Mouse (Mus musculus): ENCODE data around the gene Kpna7. TPM values are rescaled to one million over a fixed set of nuclear protein-coding genes. Genes with fewer than 3 reads are reported as not detected.
A peak's percentile ranks its signal among the peaks of the same experiment; 100 is the strongest.
"Not testable (repeated sequence)": the region's sequence is repeated elsewhere in the genome, so short reads cannot be mapped to it uniquely, and the experiment has no call there.

The Kpna7 gene
- polyA plus RNA-seq (2016; fragmentation: Nextera tagmentation; extraction: Ambion mirVana) = not detected in 2 replicates

DNA sequence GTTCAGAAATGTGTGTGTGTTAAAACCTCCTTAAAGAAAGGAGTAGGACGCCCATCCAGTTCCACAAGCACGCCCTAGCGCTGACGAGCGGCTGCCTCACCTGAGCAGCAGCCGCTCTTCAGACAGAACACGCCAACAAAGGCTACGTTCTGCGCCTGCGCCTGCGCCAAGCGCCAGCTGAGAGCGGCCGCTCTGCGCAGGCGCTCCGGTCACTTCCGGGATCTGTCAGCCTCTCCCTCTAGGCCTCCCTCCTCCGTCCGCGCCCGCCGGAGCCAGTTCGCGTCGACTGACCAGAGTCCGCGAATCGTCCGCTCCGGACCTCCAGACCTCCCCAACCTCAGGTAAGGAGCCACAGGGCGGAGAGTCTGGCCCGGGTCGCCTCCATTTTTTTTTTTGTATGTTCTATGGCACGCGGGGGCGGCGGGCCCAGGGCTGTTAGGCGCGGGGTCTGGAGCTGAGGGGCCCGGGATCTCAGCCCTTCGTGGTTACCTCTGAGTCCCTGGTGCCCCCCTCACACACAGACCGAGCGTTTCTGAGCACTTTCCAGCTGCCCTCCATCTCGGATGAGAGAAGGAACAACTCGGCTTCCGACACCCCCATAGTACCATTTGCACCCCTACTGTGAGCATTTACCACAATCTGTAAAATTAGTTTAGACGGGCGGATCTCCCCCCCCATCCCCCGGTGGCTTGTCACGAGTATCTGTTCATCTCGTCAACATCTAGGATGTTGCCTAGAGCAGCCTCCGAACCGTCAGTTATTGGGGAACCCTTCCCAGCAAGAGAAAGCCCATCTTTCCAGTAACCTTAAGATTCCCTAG lies at the start of gene Kpna7, which contains the start of gene Arpc1a:
TSS of gene Kpna7 (minus strand) at position 399 of the 820 bp plus-strand sequence.
TSS of gene Arpc1a (plus strand) at position 199 of the 820 bp plus-strand sequence.
- Histone ChIP-seq H3K9ac (peak within 1 kb of the TSS; percentile 90), H3K27me3 (replicated peaks) (no peaks in the 10 kb centered on the region), H3K4me3 (peak within 1 kb of the TSS; percentile 78), H3K9me3 (no peaks in the 10 kb centered on the region), H3K4me2 (replicated peaks) (peak within 1 kb of the TSS; percentile 85), H3K4me1 (peaks cover 11% of the 10 kb centered on the region), H3K36me3 (peaks cover 8% of the 10 kb centered on the region; the same call in 1 of the 2 replicates), H3K27ac (peak within 1 kb of the TSS; percentile 37)
- ATAC-seq (ENCODE audit: low FRiP score, low read depth) = peak; percentile 93
- WGBS = 1% methylated on average over 54 of the region's 54 CpGs

GRCm38 (mm10) chr5:145133275-145133674 lies 49.4 kb upstream of the Kpna7 start:
- WGBS = 90% methylated on average over 6 of the region's 6 CpGs
- not testable (repeated sequence) for H3K27ac ChIP-seq; H3K27me3 ChIP-seq (replicated peaks); ATAC-seq (ENCODE audit: low FRiP score, low read depth); H3K9ac ChIP-seq; H3K9me3 ChIP-seq; H3K4me3 ChIP-seq; H3K4me2 ChIP-seq (replicated peaks); H3K4me1 ChIP-seq
- peaks cover 78% of the 10 kb centered on the region for H3K36me3 ChIP-seq

GRCm38 (mm10) chr5:145130995-145131394 lies 47.2 kb upstream of the Kpna7 start:
- 88% methylated on average over 3 of the region's 3 CpGs for WGBS
- Histone ChIP-seq H3K27me3 (replicated peaks) (no peaks in the 10 kb centered on the region), H3K27ac (no peak overlapping the region), H3K9me3 (no peaks in the 10 kb centered on the region), H3K4me2 (replicated peaks) (no peak overlapping the region), H3K36me3 (peaks cover 87% of the 10 kb centered on the region), H3K9ac (no peak overlapping the region), H3K4me3 (no peak overlapping the region), H3K4me1 (no peaks in the 10 kb centered on the region)
- ATAC-seq (ENCODE audit: low FRiP score, low read depth) = no peak

- ATAC-seq (ENCODE audit: low FRiP score, low read depth) = no peak
- H3K4me2 ChIP-seq (replicated peaks) = no peak overlapping the region
- H3K4me1 ChIP-seq = no peaks in the 10 kb centered on the region
- no peak overlapping the region for H3K4me3 ChIP-seq
- H3K9me3 ChIP-seq = no peaks in the 10 kb centered on the region
- no peak overlapping the region for H3K9ac ChIP-seq
- H3K27me3 ChIP-seq (replicated peaks) = no peaks in the 10 kb centered on the region
- 96% methylated on average over 11 of the region's 11 CpGs for WGBS
- peaks cover 92% of the 10 kb centered on the region for H3K36me3 ChIP-seq
- H3K27ac ChIP-seq = no peak overlapping the region
These were observed 46.4 kb upstream of the Kpna7 start for GRCm38 (mm10) chr5:145130191-145130590.

GRCm38 (mm10) chr5:145129773-145130172 lies 45.9 kb upstream of the Kpna7 start:
- not testable (repeated sequence) for H3K4me3 ChIP-seq; H3K27ac ChIP-seq; H3K9me3 ChIP-seq; H3K27me3 ChIP-seq (replicated peaks); H3K9ac ChIP-seq; ATAC-seq (ENCODE audit: low FRiP score, low read depth); H3K4me1 ChIP-seq; H3K4me2 ChIP-seq (replicated peaks)
- H3K36me3 ChIP-seq = peaks cover 92% of the 10 kb centered on the region
- 86% methylated on average over 6 of the region's 6 CpGs for WGBS

- Histone ChIP-seq H3K36me3 (peaks cover 92% of the 10 kb centered on the region), H3K4me3 (no peak overlapping the region), H3K9me3 (no peaks in the 10 kb centered on the region), H3K27me3 (replicated peaks) (no peaks in the 10 kb centered on the region), H3K4me2 (replicated peaks) (no peak overlapping the region), H3K27ac (no peak overlapping the region), H3K9ac (no peak overlapping the region), H3K4me1 (no peaks in the 10 kb centered on the region)
- WGBS = 96% methylated on average over 4 of the region's 4 CpGs
- ATAC-seq (ENCODE audit: low FRiP score, low read depth) = no peak
These were observed 45.3 kb upstream of the Kpna7 start for GRCm38 (mm10) chr5:145129124-145129523.

DNA sequence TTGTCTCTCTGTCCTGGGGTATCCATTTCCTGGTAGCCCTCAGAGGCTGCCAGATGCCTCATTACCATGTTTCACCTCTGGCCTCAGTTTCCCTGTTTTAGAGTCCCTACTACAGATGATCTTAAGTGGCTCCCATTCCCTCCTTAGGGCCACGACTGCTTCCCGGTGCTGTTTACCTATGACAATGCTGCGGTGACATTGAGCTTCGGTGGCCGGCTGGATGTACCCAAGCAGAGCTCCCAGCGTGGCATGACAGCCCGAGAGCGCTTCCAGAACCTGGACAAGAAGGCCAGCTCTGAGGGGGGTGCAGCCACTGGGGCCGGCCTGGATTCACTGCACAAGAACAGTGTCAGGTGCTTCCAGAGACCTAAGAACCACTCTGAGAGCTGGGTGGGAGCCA lies 42.8 kb upstream of the Kpna7 start:
- no peaks in the 10 kb centered on the region for H3K4me1 ChIP-seq
- H3K27me3 ChIP-seq (replicated peaks) = no peaks in the 10 kb centered on the region
- H3K9ac ChIP-seq = no peak overlapping the region
- 95% methylated on average over 9 of the region's 9 CpGs for WGBS
- H3K9me3 ChIP-seq = no peaks in the 10 kb centered on the region
- no peak overlapping the region for H3K4me2 ChIP-seq (replicated peaks)
- no peak for ATAC-seq (ENCODE audit: low FRiP score, low read depth)
- H3K36me3 ChIP-seq = peaks cover 78% of the 10 kb centered on the region
- H3K4me3 ChIP-seq = no peak overlapping the region
- H3K27ac ChIP-seq = no peak overlapping the region

DNA sequence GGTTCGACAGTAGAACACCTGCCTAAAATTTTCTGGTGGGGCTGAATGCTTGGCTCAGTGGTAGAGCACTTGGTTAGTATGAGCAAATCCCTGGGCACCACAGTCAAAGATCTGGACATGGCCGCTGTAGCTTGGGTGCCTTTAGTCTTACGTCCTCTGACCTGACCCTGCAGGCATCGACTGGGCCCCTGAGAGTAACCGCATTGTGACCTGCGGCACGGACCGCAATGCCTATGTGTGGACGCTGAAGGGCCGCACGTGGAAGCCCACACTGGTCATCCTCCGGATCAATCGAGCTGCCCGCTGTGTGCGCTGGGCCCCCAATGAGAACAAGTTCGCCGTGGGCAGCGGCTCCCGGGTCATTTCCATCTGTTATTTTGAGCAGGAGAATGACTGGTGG lies 39.6 kb upstream of the Kpna7 start:
- ATAC-seq (ENCODE audit: low FRiP score, low read depth) = no peak

DNA sequence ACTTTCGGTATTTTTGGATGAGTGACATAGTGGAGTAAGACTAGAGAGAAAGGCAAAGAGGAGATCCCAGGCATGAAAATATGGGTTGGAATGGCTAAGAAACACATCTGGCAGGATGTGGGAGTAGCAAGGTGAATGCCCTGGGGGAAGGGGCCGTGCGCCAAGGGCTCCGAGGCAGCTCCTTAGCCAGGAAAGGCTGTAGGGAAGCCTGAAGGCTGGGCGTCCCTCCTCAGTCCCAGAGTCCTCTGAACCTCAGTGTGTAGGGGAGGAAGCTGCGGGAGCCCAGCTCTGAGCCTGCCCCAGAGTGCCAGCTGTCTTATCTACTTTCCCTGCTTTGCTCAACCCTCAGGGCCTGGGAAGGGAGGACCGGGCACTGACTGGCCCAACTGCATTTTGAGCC lies 37.1 kb upstream of the Kpna7 start:
- WGBS = 80% methylated on average over 7 of the region's 7 CpGs
- peaks cover 28% of the 10 kb centered on the region for H3K36me3 ChIP-seq
- no peak overlapping the region for H3K9ac ChIP-seq
- H3K4me2 ChIP-seq (replicated peaks) = no peak overlapping the region
- no peak overlapping the region for H3K27ac ChIP-seq
- H3K4me1 ChIP-seq = no peaks in the 10 kb centered on the region
- H3K27me3 ChIP-seq (replicated peaks) = no peaks in the 10 kb centered on the region
- no peak overlapping the region for H3K4me3 ChIP-seq
- no peak for ATAC-seq (ENCODE audit: low FRiP score, low read depth)
- no peaks in the 10 kb centered on the region for H3K9me3 ChIP-seq

More for the DNA sequence above, 39.6 kb upstream of the Kpna7 start:
- Histone ChIP-seq H3K9me3 (no peaks in the 10 kb centered on the region), H3K27me3 (replicated peaks) (no peaks in the 10 kb centered on the region), H3K4me1 (no peaks in the 10 kb centered on the region), H3K9ac (no peak overlapping the region), H3K27ac (no peak overlapping the region), H3K4me3 (no peak overlapping the region), H3K36me3 (peaks cover 49% of the 10 kb centered on the region), H3K4me2 (replicated peaks) (no peak overlapping the region)
- WGBS = 93% methylated on average over 19 of the region's 19 CpGs

- Histone ChIP-seq H3K9me3 (no peaks in the 10 kb centered on the region), H3K36me3 (peaks cover 14% of the 10 kb centered on the region; the same call in 1 of the 2 replicates), H3K9ac (no peak overlapping the region), H3K4me3 (no peak overlapping the region), H3K4me2 (replicated peaks) (no peak overlapping the region), H3K27ac (no peak overlapping the region), H3K27me3 (replicated peaks) (peaks cover 9% of the 10 kb centered on the region), H3K4me1 (peaks cover 5% of the 10 kb centered on the region; the same call in 1 of the 2 replicates)
- 91% methylated on average over 2 of the region's 2 CpGs for WGBS
- ATAC-seq (ENCODE audit: low FRiP score, low read depth) = no peak
These were observed 35.6 kb upstream of the Kpna7 start for GRCm38 (mm10) chr5:145119385-145119784.

- Histone ChIP-seq H3K27me3 (replicated peaks) (peaks cover 18% of the 10 kb centered on the region), H3K4me1 (peaks cover 9% of the 10 kb centered on the region; the same call in 1 of the 2 replicates), H3K27ac (no peak overlapping the region), H3K9ac (no peak overlapping the region), H3K36me3 (peaks cover 4% of the 10 kb centered on the region; the same call in 1 of the 2 replicates), H3K4me3 (no peak overlapping the region), H3K4me2 (replicated peaks) (no peak overlapping the region), H3K9me3 (no peaks in the 10 kb centered on the region)
- 86% methylated on average over 5 of the region's 5 CpGs for WGBS
- ATAC-seq (ENCODE audit: low FRiP score, low read depth) = no peak
These were observed 34.6 kb upstream of the Kpna7 start for GRCm38 (mm10) chr5:145118461-145118860.

GRCm38 (mm10) chr5:145118005-145118404 lies 34.2 kb upstream of the Kpna7 start:
- no peak for ATAC-seq (ENCODE audit: low FRiP score, low read depth)

More at GRCm38 (mm10) chr5:145118005-145118404, 34.2 kb upstream of the Kpna7 start:
- Histone ChIP-seq H3K36me3 (no peaks in the 10 kb centered on the region; the same call in 1 of the 2 replicates), H3K4me2 (replicated peaks) (no peak overlapping the region), H3K4me3 (no peak overlapping the region), H3K27me3 (replicated peaks) (peaks cover 20% of the 10 kb centered on the region), H3K4me1 (peaks cover 9% of the 10 kb centered on the region; the same call in 1 of the 2 replicates), H3K9me3 (no peaks in the 10 kb centered on the region), H3K9ac (no peak overlapping the region), H3K27ac (no peak overlapping the region)
- WGBS = 69% methylated on average over 6 of the region's 6 CpGs

All from neural tube, embryonic 12.5 days (tissue).